Mouse (Mus musculus) lung, embryonic 15.5 days (tissue): ENCODE data around the gene Pcca. TPM values are rescaled to one million over a fixed set of nuclear protein-coding genes. Genes with fewer than 3 reads are reported as not detected.

Experiments used
- ATAC-seq: fragments of 200-750 bp; cut with Nextera tagmentation; 2 replicates; pipeline ENCODE4 v1.8.0; 2017; ENCODE audit warnings: moderate number of reproducible peaks, borderline replicate concordance; ENCODE audit not compliant: low FRiP score, low TSS enrichment; ENCODE audit errors: extremely low read depth
- H3K27ac ChIP-seq: fragments of 300-500 bp; sonication (generic); 2 replicates; pipeline ENCODE4 v1.5.1; 2015; ENCODE audit warnings: moderate library complexity, mild to moderate bottlenecking, inconsistent platforms
- H3K27me3 ChIP-seq: fragments of 300-500 bp; sonication (generic); 2 replicates; pipeline ENCODE4 v1.6.1; 2015; ENCODE audit warnings: inconsistent platforms
- H3K36me3 ChIP-seq: fragments of 300-500 bp; sonication (generic); 2 replicates; pipeline ENCODE4 v1.6.1; 2015; ENCODE audit warnings: inconsistent platforms
- H3K4me1 ChIP-seq: fragments of 300-500 bp; sonication (generic); 2 replicates; pipeline ENCODE4 v1.6.1; 2015; ENCODE audit warnings: inconsistent platforms
- H3K4me2 ChIP-seq: fragments of 300-500 bp; sonication (generic); 2 replicates; pipeline ENCODE4 v1.6.1; 2015; ENCODE audit warnings: inconsistent platforms, mild to moderate bottlenecking, moderate library complexity
- H3K4me3 ChIP-seq: fragments of 300-500 bp; sonication (generic); 2 replicates; pipeline ENCODE4 v1.5.1; 2015; ENCODE audit warnings: mild to moderate bottlenecking, inconsistent platforms
- H3K9ac ChIP-seq: fragments of 300-500 bp; sonication (generic); 2 replicates; pipeline ENCODE4 v1.6.1; 2015; ENCODE audit warnings: inconsistent platforms
- H3K9me3 ChIP-seq: fragments of 300-500 bp; sonication (generic); 2 replicates; pipeline ENCODE4 v1.6.1; 2016; ENCODE audit warnings: inconsistent platforms
- WGBS: fragments of 180-500 bp; shearing (Covaris S2); methylation state at CpG from one replicate; pipeline ENCODE4 v1.1.7; 2015; 5-methylcytosine and 5-hydroxymethylcytosine counted together
- polyA plus RNA-seq: library from polyadenylated mRNA; unstranded; fragments of >200 nt; fragmentation: Nextera tagmentation; extraction: Ambion mirVana; gene quantifications from 2 replicates; pipeline ENCODE4 v1.2.1, GENCODE M21; 2015

Gene Pcca
- polyA plus RNA-seq, 1 experiment from 2014 or later, result 19.8 TPM

DNA sequence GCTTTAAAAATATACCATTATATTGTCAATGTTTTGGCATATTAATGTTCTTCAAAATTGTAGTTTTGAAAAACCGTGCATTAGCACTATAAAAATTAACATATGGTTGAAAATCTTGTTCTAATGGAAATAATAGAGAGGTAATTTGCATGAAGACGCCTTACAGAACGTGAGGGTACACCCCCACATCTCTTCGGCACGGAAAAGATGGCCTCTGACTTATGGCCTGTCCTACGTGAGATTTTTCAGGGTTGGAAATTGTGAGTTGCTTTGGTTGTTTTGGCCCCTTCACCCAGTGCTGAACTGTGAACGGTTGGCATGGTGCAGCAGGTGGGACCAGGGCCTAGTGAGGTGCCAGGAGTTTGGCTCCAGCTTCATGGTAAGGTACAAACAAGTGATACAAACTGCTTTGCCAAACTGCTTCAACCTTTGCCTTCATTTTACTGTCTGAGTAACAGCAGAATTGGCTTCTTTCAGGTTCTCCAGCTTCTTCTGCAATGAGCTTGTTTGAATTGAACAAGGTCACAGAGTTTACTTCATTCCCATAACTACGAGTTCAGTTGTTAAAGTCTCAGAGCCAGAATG lies 185.5 kb downstream of the Pcca start:
- WGBS, result 86% methylated on average over 8 of the region's 8 CpGs
- H3K27me3 ChIP-seq, result no peaks in the 10 kb centered on the region
- H3K9ac ChIP-seq, result no peak overlapping the region
- no peak overlapping the region for H3K4me2 ChIP-seq
- H3K4me1 ChIP-seq, result peaks cover 3% of the 10 kb centered on the region; the same call in 1 of the 2 replicates
- no peaks in the 10 kb centered on the region for H3K36me3 ChIP-seq
- H3K27ac ChIP-seq, result no peak overlapping the region
- ATAC-seq, result no peak
- H3K4me3 ChIP-seq, result no peak overlapping the region
- no peaks in the 10 kb centered on the region for H3K9me3 ChIP-seq

GRCm38 (mm10) chr14:122720989-122721388 lies 186.9 kb downstream of the Pcca start:
- no peak for ATAC-seq
- peaks cover 3% of the 10 kb centered on the region; the same call in 1 of the 2 replicates for H3K4me1 ChIP-seq
- 58% methylated on average over 3 of the region's 3 CpGs for WGBS

GRCm38 (mm10) chr14:122721750-122722149 lies 187.6 kb downstream of the Pcca start:
- no peaks in the 10 kb centered on the region for H3K27me3 ChIP-seq
- no peaks in the 10 kb centered on the region for H3K9me3 ChIP-seq
- H3K36me3 ChIP-seq, result no peaks in the 10 kb centered on the region
- no peak overlapping the region for H3K9ac ChIP-seq
- ATAC-seq, result no peak
- H3K4me3 ChIP-seq, result no peak overlapping the region
- WGBS, result 29% methylated on average over 4 of the region's 4 CpGs
- H3K4me2 ChIP-seq, result no peak overlapping the region
- peaks cover 3% of the 10 kb centered on the region; the same call in 1 of the 2 replicates for H3K4me1 ChIP-seq
- H3K27ac ChIP-seq, result no peak overlapping the region

More at GRCm38 (mm10) chr14:122720989-122721388, 186.9 kb downstream of the Pcca start:
- Histone ChIP-seq H3K4me3 (no peak overlapping the region), H3K27me3 (no peaks in the 10 kb centered on the region), H3K9ac (no peak overlapping the region), H3K9me3 (no peaks in the 10 kb centered on the region), H3K4me2 (no peak overlapping the region), H3K27ac (no peak overlapping the region), H3K36me3 (no peaks in the 10 kb centered on the region)

- Histone ChIP-seq H3K4me1 (no peaks in the 10 kb centered on the region), H3K9ac (no peak overlapping the region), H3K36me3 (no peaks in the 10 kb centered on the region), H3K9me3 (no peaks in the 10 kb centered on the region), H3K27ac (no peak overlapping the region), H3K4me3 (no peak overlapping the region), H3K4me2 (no peak overlapping the region), H3K27me3 (no peaks in the 10 kb centered on the region)
- WGBS, result 74% methylated on average over 1 of the region's 1 CpGs
- no peak for ATAC-seq
These were observed 192.3 kb downstream of the Pcca start for GRCm38 (mm10) chr14:122726456-122726855.

DNA sequence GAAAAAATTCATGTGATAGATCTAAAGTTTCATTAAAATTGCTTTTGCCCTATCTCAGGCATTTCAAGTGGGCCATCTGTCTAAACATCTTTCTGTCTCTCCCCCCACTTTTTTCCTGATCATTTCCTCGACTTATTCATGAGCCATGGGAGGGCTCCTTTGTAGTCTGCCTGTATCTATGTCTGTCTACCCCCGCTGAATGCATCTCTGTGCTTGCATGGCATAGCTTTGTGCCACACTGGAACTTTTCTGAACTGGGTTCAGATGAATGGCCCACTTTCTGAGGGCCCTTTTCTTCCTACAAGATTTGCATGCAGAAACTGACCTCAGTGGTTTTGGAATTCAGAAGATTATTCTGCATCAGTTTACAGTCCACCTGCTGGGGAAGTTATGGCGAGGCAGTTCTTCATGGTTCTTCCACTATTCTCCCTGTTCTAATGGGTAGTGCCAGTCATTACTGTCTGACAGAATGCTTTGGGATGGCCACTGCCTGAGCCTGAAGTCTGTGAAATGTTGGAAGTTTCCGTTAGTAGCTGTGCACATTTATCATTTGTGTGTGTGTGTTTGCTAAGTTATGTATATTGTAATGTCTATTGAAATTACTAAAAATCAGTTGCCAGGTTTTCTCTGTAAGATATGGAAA lies 195.4 kb downstream of the Pcca start:
- WGBS, result 69% methylated on average over 4 of the region's 4 CpGs
- no peak overlapping the region for H3K27ac ChIP-seq
- H3K36me3 ChIP-seq, result no peaks in the 10 kb centered on the region

DNA sequence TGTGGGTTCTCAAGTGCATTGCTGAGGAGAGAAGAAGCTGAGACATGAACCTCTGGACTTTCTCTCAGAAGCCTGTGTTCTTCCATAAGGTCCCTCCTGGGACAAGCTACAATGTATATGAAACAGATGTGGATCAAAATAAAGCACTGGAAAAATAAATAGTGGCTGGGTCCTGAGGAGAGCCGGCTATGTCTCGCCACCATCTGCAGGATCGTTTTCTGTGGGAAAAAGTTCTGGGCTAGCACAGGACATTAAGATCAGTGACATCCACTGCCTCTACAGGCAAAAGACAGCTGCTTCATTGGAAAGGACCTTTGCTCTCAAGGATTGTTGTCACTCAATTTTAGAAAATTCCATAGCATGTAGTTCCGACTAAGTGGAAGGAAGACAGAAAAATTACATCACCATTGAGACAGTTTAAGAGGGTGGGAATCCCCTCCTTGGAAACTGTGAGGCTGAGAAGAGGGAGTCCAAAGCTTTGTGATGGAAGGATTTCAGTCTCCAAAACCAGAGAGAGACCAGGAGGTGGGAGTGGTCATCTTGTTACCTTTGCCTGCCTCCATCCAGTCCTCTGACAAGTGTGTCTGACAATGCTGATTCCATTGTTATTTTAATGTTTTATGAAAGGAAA lies 196.9 kb downstream of the Pcca start:
- no peaks in the 10 kb centered on the region for H3K9me3 ChIP-seq
- no peak overlapping the region for H3K27ac ChIP-seq
- no peak overlapping the region for H3K9ac ChIP-seq
- no peak for ATAC-seq
- no peak overlapping the region for H3K4me3 ChIP-seq
- H3K4me2 ChIP-seq, result no peak overlapping the region
- no peaks in the 10 kb centered on the region for H3K36me3 ChIP-seq
- no peaks in the 10 kb centered on the region for H3K27me3 ChIP-seq
- no peaks in the 10 kb centered on the region for H3K4me1 ChIP-seq
- 51% methylated on average over 4 of the region's 4 CpGs for WGBS

More for the DNA sequence above, 195.4 kb downstream of the Pcca start:
- H3K9ac ChIP-seq, result no peak overlapping the region
- no peaks in the 10 kb centered on the region for H3K4me1 ChIP-seq
- H3K4me2 ChIP-seq, result no peak overlapping the region
- no peaks in the 10 kb centered on the region for H3K9me3 ChIP-seq
- H3K27me3 ChIP-seq, result no peaks in the 10 kb centered on the region
- no peak overlapping the region for H3K4me3 ChIP-seq
- ATAC-seq, result no peak

GRCm38 (mm10) chr14:122736806-122737205 lies 202.7 kb downstream of the Pcca start:
- no peaks in the 10 kb centered on the region for H3K36me3 ChIP-seq

DNA sequence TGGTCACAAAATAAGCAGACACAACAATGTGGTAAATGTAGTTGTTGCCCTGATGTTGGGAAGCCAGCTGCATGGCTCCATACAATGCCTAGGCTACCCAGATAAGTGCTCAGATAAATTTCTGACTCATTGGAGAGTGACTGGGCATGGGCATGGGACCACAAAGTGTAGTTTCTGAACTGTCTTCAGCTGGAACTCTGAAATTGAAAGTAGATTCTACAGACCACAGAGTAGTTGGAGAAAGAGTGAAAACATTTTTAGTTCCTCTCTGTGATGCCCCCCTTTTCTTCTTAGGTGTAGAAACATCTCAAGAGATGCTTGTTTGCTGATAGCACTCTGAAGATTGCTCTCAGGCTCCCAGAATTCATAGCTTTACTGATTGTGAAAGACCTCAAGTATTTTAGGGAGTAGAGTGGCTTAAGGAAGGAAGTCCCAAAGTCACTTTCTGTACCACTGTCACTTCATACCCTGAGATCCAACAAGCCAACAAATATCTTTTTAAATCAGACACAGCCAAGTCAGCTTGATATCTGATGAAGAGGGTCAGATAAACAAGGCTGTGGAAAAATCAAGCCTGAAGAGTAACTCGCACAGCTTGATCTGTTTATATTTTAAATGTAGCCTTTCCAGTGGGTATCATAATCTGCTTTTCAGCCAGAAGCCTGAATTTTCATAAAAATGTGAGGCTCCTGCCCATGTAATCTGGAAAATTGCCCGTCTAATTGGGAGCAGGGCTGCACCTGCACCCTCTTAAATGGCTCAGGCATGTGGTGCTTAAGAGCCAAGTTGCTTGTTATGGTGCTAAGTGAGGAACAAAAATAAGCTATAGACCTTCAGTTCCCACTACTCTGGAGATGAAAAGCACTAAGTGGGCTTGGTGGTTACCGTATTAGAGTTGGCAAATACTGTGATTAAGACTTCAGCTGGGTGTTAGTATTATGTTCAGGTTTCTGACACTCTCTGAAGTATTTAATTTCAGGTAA lies 214.0 kb downstream of the Pcca start:
- ATAC-seq, result peak; percentile 59
- Histone ChIP-seq H3K9me3 (0 out of 2 replicates have a peak, but pooled peaks cover 3% of the 10 kb centered on the region), H3K9ac (no peak overlapping the region), H3K27me3 (no peaks in the 10 kb centered on the region), H3K4me2 (no peak overlapping the region), H3K4me1 (no peaks in the 10 kb centered on the region), H3K4me3 (no peak overlapping the region), H3K36me3 (no peaks in the 10 kb centered on the region), H3K27ac (no peak overlapping the region)
- 44% methylated on average over 3 of the region's 3 CpGs for WGBS

More at GRCm38 (mm10) chr14:122736806-122737205, 202.7 kb downstream of the Pcca start:
- H3K4me3 ChIP-seq, result no peak overlapping the region
- H3K4me1 ChIP-seq, result no peaks in the 10 kb centered on the region
- no peak overlapping the region for H3K9ac ChIP-seq
- no peaks in the 10 kb centered on the region for H3K27me3 ChIP-seq
- ATAC-seq, result peak; percentile 73
- no peaks in the 10 kb centered on the region for H3K9me3 ChIP-seq
- H3K27ac ChIP-seq, result no peak overlapping the region
- no peak overlapping the region for H3K4me2 ChIP-seq

GRCm38 (mm10) chr14:122751552-122751951 lies 217.4 kb downstream of the Pcca start:
- 95% methylated on average over 1 of the region's 1 CpGs for WGBS
- 0 out of 2 replicates have a peak, but pooled peaks cover 3% of the 10 kb centered on the region for H3K9me3 ChIP-seq
- H3K4me3 ChIP-seq, result no peak overlapping the region
- H3K27ac ChIP-seq, result no peak overlapping the region
- H3K4me1 ChIP-seq, result peaks cover 3% of the 10 kb centered on the region; the same call in 1 of the 2 replicates
- no peaks in the 10 kb centered on the region for H3K36me3 ChIP-seq
- no peak overlapping the region for H3K9ac ChIP-seq
- no peak overlapping the region for H3K4me2 ChIP-seq
- no peak for ATAC-seq
- H3K27me3 ChIP-seq, result no peaks in the 10 kb centered on the region

GRCm38 (mm10) chr14:122753278-122753677 lies 219.2 kb downstream of the Pcca start:
- Histone ChIP-seq H3K36me3 (no peaks in the 10 kb centered on the region), H3K4me1 (peaks cover 3% of the 10 kb centered on the region; the same call in 1 of the 2 replicates), H3K9me3 (0 out of 2 replicates have a peak, but pooled peaks cover 3% of the 10 kb centered on the region), H3K9ac (no peak overlapping the region), H3K4me3 (no peak overlapping the region), H3K4me2 (no peak overlapping the region), H3K27ac (no peak overlapping the region), H3K27me3 (no peaks in the 10 kb centered on the region)
- ATAC-seq, result no peak
- 72% methylated on average over 2 of the region's 2 CpGs for WGBS

GRCm38 (mm10) chr14:122754311-122754710 lies 220.2 kb downstream of the Pcca start:
- Histone ChIP-seq H3K4me2 (no peak overlapping the region), H3K4me1 (peaks cover 3% of the 10 kb centered on the region; the same call in 1 of the 2 replicates), H3K9me3 (0 out of 2 replicates have a peak, but pooled peaks cover 3% of the 10 kb centered on the region), H3K36me3 (no peaks in the 10 kb centered on the region), H3K27me3 (no peaks in the 10 kb centered on the region), H3K9ac (no peak overlapping the region), H3K27ac (no peak overlapping the region), H3K4me3 (no peak overlapping the region)
- WGBS, result 95% methylated on average over 3 of the region's 3 CpGs
- no peak for ATAC-seq
